Mouse (Mus musculus): ENCODE measurements around the gene Olfr824.
"Not testable (repeated sequence)": the region's sequence is repeated elsewhere in the genome, so short reads cannot be mapped to it uniquely, and the experiment has no call there.

Olfr824 gene

DNA sequence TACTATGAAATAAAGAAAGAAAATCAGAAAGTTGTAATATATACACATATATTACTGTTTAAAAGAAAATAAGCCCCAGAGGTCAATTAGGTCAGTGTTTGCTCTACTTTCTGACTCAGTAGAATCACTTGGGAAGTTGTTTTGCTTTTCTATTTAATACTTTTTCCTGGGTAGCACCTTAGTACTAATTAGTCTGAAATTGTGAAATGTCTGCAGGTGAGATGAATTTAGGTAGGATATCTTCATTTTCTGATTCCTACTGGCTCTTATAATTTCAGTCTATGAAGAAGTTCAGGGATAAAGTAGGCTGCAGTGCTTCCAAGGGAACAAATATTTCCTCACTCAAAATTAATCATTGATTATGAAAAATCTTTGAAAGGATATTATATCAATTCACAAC, at the start of gene Olfr824:
TSS of gene Olfr824 (minus strand) at position 101 of the 400 bp plus-strand sequence.
- not testable (repeated sequence) for DNase-seq (ENCODE audit: low spot score)

GRCm38 (mm10) chr10:130166666-130167065, 36.9 kb upstream of the Olfr824 start, which contains the start of gene Olfr825:
Gene Olfr825 (minus strand): TSS chr10:130166766.
- no peak for DNase-seq (ENCODE audit: low spot score)

- DNase-seq (ENCODE audit: low spot score) = no peak
Measured at GRCm38 (mm10) chr10:130165196-130165595, 35.4 kb upstream of the Olfr824 start.

- no peak for DNase-seq (ENCODE audit: low spot score)
Measured at GRCm38 (mm10) chr10:130144121-130144520, 14.3 kb upstream of the Olfr824 start.

DNA sequence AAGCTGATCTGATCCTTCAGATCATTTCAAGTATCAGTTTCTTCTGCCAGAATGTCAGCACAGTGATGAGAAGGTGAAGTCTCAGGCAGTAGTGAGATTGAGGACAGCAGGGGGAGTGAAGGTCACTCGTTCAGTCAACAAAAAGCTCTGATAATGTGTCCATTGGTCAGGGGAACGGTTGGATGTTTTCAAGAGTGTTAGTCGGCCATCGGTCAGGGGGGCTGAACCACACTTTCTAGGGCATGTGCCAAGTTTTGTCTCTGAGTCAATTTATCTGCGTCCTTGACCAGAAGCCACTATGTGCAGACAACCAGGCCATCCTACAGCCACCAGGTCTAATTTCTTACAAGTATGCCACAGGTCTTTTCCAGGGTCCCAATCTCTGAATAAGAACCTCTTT, 12.7 kb upstream of the Olfr824 start:
- not testable (repeated sequence) for DNase-seq (ENCODE audit: low spot score)

GRCm38 (mm10) chr10:130134811-130135210, 5.0 kb upstream of the Olfr824 start:
- DNase-seq (ENCODE audit: low spot score) = no peak

- DNase-seq (ENCODE audit: low spot score) = not testable (repeated sequence)
Measured at GRCm38 (mm10) chr10:130116045-130116444, 13.8 kb downstream of the Olfr824 start.

DNA sequence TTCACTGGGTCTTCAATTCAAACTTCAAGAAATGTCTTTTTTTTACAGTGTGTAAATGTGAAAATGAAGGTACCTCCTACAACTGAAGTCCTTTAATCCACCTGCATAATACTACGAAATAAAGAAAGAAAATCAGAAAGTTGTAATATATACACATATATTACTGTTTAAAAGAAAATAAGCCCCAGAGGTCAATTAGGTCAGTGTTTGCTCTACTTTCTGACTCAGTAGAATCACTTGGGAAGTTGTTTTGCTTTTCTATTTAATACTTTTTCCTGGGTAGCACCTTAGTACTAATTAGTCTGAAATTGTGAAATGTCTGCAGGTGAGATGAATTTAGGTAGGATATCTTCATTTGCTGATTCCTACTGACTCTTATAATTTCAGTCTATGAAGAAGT, 14.5 kb downstream of the Olfr824 start, which contains the start of gene Olfr823:
TSS of gene Olfr823 (minus strand) at position 101 of the 400 bp plus-strand sequence.
- DNase-seq (ENCODE audit: low spot score) = not testable (repeated sequence)

DNA sequence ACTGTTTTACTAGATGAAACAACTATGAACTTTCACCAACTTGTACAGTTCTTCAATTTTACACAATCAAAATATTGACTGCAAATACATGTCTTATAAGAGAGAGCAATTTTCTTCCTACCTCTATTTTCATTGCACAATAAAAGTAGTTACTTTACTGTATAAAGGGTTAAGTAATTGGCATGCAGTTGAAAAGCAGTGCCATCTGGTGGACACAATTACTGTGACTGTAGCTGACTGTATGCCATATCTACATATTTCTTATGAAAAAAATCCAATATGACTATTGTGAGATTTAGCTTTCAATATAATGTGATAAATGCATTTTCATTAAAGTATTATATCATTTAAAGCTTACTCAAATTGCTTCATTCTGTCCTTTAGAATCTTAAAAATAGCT, 33.7 kb downstream of the Olfr824 start:
- DNase-seq (ENCODE audit: low spot score) = no peak

GRCm38 (mm10) chr10:130092838-130093440, 36.9 kb downstream of the Olfr824 start:
- peak; percentile 20 for DNase-seq (ENCODE audit: low spot score)
